Mouse (Mus musculus): Measurements from ENCODE around the gene Dab1.

Dab1 gene

GRCm38 (mm10) chr4:103822669-103823068 lies 203.5 kb downstream of the Dab1 start:
- DNase-seq (ENCODE audit: extremely low spot score), result no peak

DNA sequence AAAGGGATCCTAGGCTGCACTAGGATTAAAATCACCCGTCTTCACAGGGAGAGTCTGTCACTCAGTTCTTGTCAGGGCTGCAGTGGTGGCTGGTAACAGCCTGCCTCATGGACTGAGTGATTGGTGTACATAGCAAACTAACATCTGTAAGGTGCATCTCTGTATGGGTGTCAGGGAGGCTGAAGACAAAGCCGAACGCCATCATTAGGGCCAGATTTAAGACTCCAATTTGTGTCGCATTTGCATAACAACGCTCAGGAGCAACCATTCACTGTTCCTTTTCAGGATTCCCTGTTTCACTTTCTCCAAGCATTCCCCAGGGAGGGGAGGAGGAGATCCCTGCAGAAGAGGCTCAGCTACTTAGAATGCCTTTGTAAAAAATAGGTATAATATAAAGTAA lies 219.2 kb downstream of the Dab1 start:
- no peak for DNase-seq (ENCODE audit: extremely low spot score)

GRCm38 (mm10) chr4:103839541-103839940 lies 220.4 kb downstream of the Dab1 start:
- no peak for DNase-seq (ENCODE audit: extremely low spot score)

DNA sequence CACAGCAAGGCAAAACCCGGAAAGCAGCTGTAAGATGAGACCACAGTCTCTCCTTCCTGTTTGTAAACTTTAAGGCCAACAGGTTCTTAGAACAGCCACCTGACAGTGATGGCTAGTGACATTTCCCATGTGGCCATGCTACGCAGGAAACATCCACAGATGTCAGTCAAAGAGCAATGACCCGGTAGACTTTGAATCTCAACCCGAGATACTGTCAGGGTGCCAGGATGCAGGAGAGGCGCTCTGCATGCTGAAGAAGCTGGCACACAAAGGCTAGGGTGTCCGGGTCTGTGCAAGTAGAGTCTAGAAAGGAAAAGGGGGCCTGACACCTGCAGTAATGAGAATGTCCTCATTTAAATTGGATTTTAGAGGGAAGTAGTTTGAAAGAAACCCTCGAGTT lies 222.0 kb downstream of the Dab1 start:
- no peak for DNase-seq (ENCODE audit: extremely low spot score)

- DNase-seq (ENCODE audit: extremely low spot score), result no peak
Observed at GRCm38 (mm10) chr4:103844635-103845034, 225.5 kb downstream of the Dab1 start.

GRCm38 (mm10) chr4:103857173-103857572 lies 238.0 kb downstream of the Dab1 start:
- DNase-seq (ENCODE audit: extremely low spot score), result no peak

DNA sequence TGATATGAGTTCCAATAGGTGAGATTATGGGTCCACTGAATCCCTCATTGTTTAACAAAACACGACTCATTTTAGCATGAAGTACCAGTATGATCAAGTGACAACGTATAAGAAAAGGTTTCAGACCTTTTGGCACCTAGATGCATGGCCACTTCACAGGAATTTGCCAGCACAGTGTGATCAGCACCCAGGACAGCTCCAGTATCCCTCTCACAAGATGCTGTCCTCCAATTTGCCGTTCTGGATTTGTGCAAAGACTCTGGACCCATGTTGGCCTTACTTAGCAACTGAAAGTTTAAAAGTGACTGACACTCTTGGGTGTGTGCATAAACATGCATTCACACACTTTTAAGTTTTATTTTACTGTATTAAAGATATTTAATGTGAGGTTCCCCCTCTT lies 256.4 kb downstream of the Dab1 start:
- DNase-seq (ENCODE audit: extremely low spot score), result peak; percentile 48

- DNase-seq (ENCODE audit: extremely low spot score), result no peak
Observed at GRCm38 (mm10) chr4:103878841-103879240, 259.7 kb downstream of the Dab1 start.

GRCm38 (mm10) chr4:103881641-103882040 lies 262.5 kb downstream of the Dab1 start:
- DNase-seq (ENCODE audit: extremely low spot score), result no peak

GRCm38 (mm10) chr4:103888086-103888485 lies 268.9 kb downstream of the Dab1 start:
- DNase-seq (ENCODE audit: extremely low spot score), result no peak

- DNase-seq (ENCODE audit: extremely low spot score), result no peak
Observed at GRCm38 (mm10) chr4:103889110-103889509, 270.0 kb downstream of the Dab1 start.

GRCm38 (mm10) chr4:103896806-103897205 lies 277.6 kb downstream of the Dab1 start:
- DNase-seq (ENCODE audit: extremely low spot score), result no peak

DNA sequence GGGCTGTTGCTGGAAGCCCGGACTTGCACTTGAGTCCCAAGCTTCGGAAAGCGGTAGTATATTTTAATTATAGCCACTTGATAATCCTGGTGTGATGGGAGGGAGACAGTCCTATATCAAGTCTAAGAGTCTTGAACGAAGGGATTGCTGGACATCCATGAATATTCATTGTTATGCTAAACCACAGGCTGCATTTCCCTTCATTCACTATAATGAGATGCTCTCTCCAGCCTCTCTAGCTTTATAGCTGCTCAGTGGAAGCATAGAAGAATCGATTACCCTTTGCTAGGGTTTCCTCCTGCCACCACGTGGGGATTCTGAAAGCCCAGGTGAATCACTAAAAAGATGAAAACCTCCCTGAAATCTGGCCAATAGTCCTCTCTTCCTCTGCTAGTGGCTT lies 278.5 kb downstream of the Dab1 start:
- no peak for DNase-seq (ENCODE audit: extremely low spot score)

GRCm38 (mm10) chr4:103911441-103911840 lies 292.3 kb downstream of the Dab1 start:
- DNase-seq (ENCODE audit: extremely low spot score), result no peak

GRCm38 (mm10) chr4:103912071-103912470 lies 292.9 kb downstream of the Dab1 start:
- no peak for DNase-seq (ENCODE audit: extremely low spot score)

DNA sequence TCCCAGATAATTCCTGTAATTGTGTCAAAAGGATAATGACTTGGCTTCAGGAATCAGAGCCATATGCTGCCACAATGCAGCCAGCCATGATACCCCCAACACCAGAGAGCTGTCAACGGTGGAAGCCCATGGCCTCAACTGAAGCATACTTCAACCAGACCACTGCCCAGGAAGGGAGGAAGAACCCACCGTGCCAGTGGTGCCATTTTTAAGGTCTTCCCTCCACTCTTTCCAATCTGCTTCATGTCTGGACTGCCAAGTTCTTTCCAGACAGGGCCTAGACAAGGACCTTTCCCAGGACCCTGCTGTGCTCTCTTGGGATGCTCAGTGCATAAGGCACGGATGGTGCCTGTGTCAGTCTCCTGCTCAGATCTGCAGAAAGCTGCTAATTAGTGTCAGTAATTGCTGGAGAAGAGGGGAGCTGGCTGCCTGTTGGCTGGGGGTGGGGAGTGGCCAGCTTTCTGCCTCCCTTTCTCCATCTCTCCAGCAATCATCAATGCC lies 303.3 kb downstream of the Dab1 start:
- no peak for DNase-seq (ENCODE audit: extremely low spot score)

DNA sequence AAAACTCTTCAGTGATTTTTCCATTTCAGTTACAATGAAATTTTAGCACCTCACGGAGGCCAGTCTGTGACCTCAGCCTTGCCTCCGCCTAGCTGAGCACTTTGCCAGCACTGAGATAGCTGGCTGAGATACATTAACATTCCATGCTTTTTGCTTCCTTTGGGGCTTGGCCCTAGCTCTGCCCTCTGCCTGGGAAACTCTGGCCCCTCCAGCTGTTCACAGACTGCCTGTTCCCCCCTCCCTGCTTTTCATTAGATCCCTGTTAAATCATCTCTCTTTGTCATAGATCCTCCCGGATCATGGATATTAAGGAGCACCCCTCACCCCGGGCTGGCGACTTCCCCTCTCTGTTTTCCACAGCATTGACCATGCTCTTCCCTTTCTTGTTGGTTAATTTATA lies 307.5 kb downstream of the Dab1 start:
- DNase-seq (ENCODE audit: extremely low spot score), result no peak

GRCm38 (mm10) chr4:103929631-103930030 lies 310.5 kb downstream of the Dab1 start:
- no peak for DNase-seq (ENCODE audit: extremely low spot score)

DNA sequence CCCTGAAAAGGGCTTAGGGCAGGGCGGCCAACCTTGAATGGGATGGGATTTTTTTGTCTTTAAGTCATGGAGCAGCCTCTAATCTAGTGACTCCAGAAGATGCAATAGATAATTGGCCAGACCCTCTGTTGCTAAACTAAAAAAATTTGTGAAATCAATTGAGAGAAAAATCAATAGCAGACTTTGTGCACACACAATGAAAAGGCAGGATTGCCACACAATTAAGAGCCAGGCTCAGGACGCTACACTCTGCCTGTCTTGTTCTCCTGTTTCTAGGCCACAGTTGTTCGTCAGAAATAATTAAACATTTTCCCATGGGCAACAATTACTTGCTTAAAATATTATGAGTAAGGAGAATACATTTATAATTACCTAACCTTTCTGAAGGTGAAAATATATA lies 315.2 kb downstream of the Dab1 start:
- DNase-seq (ENCODE audit: extremely low spot score), result no peak

DNA sequence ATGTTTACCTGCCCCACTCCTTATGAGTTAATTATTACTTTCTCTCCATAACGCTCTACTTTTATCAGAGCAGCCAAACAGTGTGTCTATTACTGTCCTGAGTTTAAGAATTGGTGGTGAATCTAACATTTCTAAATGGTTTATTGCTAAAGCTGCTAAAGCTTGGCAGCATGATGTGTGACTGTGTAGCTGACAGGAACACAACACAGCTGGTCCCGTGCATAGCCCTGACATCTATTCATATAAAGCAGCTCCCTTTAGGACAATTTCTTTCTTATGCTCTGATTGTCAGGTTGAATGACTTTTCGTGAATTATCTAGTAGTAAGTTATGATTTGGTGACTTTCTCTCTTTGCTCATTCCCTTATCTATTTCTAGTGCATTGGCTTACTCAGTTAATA lies 329.1 kb downstream of the Dab1 start:
- no peak for DNase-seq (ENCODE audit: extremely low spot score)

- no peak for DNase-seq (ENCODE audit: extremely low spot score)
Observed at GRCm38 (mm10) chr4:103953652-103954220, 334.6 kb downstream of the Dab1 start.

GRCm38 (mm10) chr4:103961134-103962049 lies 342.2 kb downstream of the Dab1 start:
- no peak for DNase-seq (ENCODE audit: extremely low spot score)

DNA sequence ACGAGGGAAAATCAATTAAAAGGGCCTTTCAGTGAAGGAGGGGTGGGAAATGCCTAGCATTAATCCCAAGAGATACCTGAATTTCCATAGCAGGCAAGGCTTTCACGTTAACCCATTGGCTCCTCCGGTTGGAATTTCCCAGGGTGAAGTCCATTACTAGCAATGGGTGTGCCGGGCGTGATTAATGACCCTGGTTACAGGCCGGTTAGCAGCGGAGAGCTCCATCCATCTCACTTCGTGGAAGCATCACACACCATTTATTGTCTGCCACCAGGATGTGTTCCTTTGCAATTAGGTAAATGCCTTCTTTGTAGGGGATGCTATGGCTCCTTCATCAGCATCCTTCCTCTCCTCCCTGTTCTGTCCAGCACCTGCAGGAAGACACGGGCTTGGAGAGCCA lies 350.7 kb downstream of the Dab1 start:
- DNase-seq (ENCODE audit: extremely low spot score), result no peak

Data from embryo, embryonic 9.5 days (tissue).